Mouse (Mus musculus): Measurements from ENCODE around the gene Elk4.

- TF ChIP-seq CTCF (IDR thresholded peaks at IDR 0.05; ENCODE audit: insufficient read depth, low read length) = no peak
- TF ChIP-seq POLR2A (IDR thresholded peaks at IDR 0.05; ENCODE audit: borderline replicate concordance, extremely low read depth, low read depth, low read length) = no peak
Observed at GRCm38 (mm10) chr1:132069436-132069835, 62.0 kb downstream of the Elk4 start.

Measured in lung, adult 2 months (tissue).